Mouse (Mus musculus) urinary bladder, adult 18-20 months (tissue): ENCODE data around the gene Tbc1d20.

Experiments used
- DNase-seq, 2 experiments: peaks; one replicate each; pipeline ENCODE4 v3.0.0; 2022; ENCODE audit warnings: low spot score in 2 of 2, mixed read lengths in 2 of 2

The Tbc1d20 gene

DNA sequence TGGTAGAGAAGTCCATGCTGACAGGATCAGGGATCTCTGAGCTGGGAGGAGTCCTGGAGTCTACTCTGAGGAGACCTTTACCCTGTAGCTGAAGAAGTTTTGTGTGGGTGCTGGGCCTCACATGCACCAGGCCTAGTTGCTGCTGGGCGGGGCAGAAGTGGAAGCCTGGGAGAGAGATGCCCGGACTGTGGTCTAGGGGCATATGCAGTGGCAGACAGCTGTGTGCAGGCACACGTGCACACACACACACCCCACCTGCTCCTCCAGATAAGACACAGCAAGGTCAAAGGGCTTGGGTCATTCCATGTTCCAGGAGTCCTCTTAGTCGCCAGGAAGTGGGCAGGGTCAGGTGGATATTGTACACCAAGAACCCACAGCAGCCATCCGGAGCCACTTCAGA lies 66.0 kb downstream of the Tbc1d20 start:
- no peak for DNase-seq

DNA sequence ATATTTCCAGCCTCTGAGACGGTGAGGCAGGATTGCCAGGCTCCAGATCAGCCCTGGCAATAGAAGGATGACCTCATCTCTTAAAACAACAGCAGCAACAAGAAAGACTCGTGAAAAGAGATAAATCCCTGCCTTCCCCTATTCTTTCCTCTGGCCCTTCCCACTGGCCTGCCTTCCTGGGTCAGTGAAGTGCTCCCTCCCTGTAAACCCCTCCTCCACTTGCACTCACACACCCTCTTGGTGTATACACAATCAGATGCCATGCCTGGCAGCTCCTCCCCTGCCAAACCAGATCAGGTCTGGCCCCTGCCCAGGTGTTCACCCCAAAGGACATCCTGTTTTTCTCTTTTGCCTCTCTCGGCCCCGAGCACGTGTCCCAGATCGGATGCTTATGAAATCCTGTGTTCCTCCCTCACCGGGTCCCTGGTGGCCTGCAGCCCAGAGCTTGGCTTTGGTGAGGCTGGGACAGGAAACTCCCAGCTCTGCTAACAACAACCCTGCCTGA lies 66.7 kb downstream of the Tbc1d20 start:
- DNase-seq: peak; percentile 35 to 70

GRCm38 (mm10) chr2:152361193-152361592 lies 67.6 kb downstream of the Tbc1d20 start:
- no peak for DNase-seq
